Mouse (Mus musculus) small intestine, adult 2 months (tissue): ENCODE data around the gene Mst1.

Experiments used
- CTCF ChIP-seq: fragments of 200-500 bp; IDR thresholded peaks from 2 replicates; pipeline ENCODE4 v1.5.1; 2012; ENCODE audit warnings: low read depth, mild to moderate bottlenecking, control low read depth, inconsistent platforms, low read length, moderate library complexity, mixed read lengths; ENCODE audit not compliant: insufficient replicate concordance, insufficient read length; ENCODE audit errors: extremely low read depth
- POLR2A ChIP-seq: fragments of 200-500 bp; IDR thresholded peaks from 2 replicates; pipeline ENCODE4 v1.6.1; 2012; ENCODE audit warnings: low read depth, mild to moderate bottlenecking, control low read depth, inconsistent platforms, low read length, moderate library complexity

- TF ChIP-seq CTCF (peak; percentile 81; the same call in 1 of the 2 replicates), POLR2A (no peak)
Measured at GRCm38 (mm10) chr9:108095518-108095917, 15.3 kb downstream of the Mst1 start.
